Mouse (Mus musculus) cerebellum, adult 11-12 months (tissue): Measurements from ENCODE around the gene Zc3h7a.
A peak's percentile ranks its signal among the peaks of the same experiment; 100 is the strongest.
"Not testable (repeated sequence)": the region's sequence is repeated elsewhere in the genome, so short reads cannot be mapped to it uniquely, and the experiment has no call there.

Experiments used
- DNase-seq: peaks from one replicate; pipeline ENCODE4 v3.0.0; 2022

Gene Zc3h7a

GRCm38 (mm10) chr16:11176208-11176883, at the start of gene Zc3h7a:
Zc3h7a (minus strand) TSS chr16:11176393.
- peak; percentile 91 for DNase-seq

DNA sequence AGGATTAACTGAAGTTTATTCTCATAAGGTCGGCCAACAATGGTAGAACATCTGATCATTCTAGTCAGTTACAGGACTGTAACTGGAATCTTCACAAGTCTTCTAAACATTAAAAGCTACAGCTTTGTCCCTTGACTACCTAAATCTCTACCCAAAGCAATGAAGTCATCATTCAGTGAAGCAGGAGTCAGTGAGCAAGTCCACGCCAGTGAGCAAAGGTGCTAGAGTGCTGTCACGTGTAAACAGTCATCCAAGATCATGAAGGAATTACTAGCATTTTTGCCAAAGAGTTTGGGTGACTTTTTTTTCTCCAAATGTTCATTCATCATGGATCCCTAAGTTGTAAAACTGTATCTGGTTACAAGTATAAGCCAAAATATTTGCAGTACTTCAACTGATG, 41.6 kb upstream of the Zc3h7a start:
- DNase-seq: no peak

DNA sequence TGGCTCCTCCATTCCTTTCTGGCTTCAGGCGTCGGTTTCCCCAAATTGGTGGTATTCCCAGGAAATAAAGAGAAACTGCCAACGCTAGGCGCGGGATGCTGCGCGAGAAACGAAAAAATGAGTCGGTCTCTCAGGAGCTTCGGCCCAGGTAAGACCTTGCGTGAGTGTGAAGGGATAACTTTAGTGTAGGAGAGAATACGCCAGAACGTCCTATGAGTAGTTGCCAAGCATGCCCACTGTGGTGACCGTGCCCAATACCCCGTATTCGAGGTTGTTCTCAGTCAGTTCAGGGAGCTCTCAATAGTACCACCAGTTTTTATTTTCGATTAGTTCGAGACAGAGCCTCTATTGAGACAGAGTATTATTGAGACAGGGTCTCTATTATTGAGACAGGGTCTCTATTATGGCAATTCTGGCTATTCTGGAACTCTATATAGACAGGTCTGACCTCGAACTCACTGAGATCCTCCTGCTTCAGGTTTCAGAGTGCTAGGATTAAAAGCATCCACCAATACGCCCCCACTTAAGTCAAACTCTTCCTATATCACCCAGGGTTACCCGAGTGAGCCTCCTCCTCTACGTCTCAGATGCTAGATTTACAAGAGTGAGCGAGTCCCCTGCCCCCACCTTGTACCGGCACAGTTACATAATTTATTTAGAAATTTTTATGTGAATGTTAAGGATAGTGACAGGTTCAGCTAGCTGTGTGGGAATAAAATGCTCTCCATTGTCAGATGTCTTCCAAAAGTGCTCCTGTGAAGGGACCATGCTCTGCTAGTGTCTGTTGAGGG, 27.6 kb upstream of the Zc3h7a start:
- DNase-seq: no peak

DNA sequence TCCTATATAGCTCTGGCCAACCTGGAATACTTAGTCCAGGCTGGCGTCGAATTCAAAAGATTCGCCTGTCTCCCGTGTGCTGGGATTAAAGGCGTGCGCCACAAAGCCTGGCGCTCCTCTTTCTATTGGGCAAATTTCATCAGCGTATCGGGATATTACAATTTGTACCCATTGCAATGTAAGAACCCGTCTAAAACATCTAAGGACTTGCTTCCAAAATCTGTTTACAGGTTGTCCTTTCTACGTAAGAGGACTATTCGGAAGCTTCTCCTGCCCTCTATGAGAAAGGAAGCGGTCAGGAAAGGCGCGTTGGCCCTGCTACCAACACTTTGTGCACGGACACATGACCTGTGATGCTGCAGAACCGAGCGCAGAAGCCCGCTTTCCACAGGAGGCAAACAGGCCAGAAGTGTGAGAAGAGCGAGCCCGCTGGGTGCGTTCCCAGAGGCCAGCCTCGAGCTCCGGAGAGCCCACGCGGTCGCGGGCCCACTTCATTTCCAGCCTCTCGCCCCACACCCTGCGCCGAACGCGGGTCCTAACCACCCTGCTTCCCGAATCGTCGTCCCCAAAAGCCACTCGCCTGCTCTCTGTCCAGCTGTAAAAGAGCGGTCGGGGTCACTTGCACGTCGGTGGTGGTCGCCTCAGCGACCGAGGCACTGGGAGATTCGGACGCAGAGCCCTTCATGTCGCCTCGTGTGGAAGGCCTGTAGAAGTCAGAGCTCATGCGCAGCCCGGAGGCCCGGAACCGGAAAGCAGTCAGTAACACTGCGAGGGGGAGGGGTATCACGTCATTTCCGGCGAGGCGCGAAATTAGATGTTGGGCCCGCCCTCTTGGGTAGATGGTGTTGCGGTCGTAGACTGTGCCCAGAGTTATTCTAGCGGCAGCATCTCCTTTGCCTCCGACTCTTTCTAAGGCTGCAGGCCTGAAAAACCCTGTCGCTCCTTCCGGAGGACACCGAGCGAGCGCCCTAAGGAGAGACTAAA, 26.7 kb upstream of the Zc3h7a start, which contains the start of gene Rsl1d1:
Gene Rsl1d1, minus strand, starts transcription at position 761 of the 984 bp plus-strand sequence.
- DNase-seq: peak; percentile 86

DNA sequence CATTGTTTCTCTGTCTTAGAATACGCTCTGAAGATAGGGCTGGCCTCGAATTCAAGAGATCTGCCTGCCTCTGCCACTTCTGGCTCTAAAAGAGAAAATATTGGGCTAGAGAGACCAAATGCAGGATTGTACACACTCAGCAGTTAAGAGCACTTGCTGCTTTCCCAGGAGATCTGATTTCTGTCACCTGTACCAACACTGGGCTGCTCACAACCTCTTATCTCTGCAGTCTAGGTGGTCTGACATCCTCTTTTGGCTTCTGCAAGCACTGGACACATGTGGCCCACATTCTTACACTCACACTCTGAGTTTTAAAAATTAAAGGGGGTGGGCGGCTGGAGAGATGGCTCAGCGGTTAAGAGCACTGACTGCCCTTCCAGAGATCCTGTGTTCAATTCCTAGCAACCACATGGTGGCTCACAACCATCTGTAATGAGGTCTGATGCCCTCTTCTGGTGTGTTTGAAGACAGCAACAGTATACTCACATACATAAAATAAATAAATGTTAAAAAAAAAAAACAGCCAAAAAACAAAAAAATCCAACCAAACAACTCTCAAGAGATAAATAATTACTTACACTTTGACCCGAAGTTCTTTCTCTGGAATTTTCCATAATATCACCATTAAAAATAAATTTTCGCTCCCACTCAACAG, 25.7 kb upstream of the Zc3h7a start:
- DNase-seq: no peak

GRCm38 (mm10) chr16:11200247-11200646, 24.1 kb upstream of the Zc3h7a start:
- DNase-seq: no peak

DNA sequence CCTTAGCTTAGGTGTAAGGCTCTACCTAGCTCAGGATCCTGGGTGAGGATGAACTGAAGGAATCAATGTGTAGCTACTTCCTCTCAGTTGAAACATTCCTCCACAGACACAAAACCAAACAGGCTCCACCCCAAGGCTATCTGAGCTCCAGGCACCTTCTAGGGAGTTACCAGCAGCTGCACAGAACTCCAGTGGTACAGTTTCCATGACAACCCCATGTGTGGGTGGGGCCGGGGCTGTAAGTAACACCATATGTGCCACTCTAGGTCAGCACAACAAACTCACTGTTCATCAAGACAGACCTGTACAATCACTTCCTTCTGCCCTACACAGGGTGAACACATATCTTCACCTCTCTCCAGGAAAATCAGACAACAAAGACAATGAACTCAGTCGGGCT, 22.3 kb upstream of the Zc3h7a start:
- DNase-seq: no peak

GRCm38 (mm10) chr16:11197052-11197451, 20.9 kb upstream of the Zc3h7a start:
- DNase-seq: no peak

- DNase-seq: no peak
Measured at GRCm38 (mm10) chr16:11193231-11193630, 17.0 kb upstream of the Zc3h7a start.

GRCm38 (mm10) chr16:11190150-11190549, 14.0 kb upstream of the Zc3h7a start:
- DNase-seq: peak; percentile 73

GRCm38 (mm10) chr16:11177404-11177803, 1.2 kb upstream of the Zc3h7a start:
- DNase-seq: no peak

- DNase-seq: no peak
Measured at GRCm38 (mm10) chr16:11176884-11177244, 671 bp upstream of the Zc3h7a start.

- peak; percentile 69 for DNase-seq
Measured at GRCm38 (mm10) chr16:11175489-11176207, 545 bp downstream of the Zc3h7a start.

DNA sequence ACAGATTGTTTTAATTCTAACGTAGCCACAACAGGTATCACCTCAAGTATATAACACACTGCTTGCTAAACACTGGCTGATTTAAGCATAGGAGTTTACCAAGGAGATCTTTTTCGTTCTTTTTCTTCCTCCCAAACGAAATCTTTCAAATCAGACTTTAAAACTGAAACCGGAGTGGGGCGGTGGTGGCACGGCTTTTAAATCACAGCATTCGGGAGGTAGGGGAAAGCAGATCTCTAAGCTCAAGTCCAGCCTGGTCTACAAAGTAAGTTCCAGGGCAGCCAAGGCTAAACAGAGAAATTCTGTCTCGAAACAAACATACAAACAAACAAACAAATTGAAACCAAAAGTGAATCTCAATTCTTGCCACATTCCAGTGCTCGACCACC, 1.1 kb downstream of the Zc3h7a start:
- DNase-seq: no peak

GRCm38 (mm10) chr16:11174671-11175081, 1.5 kb downstream of the Zc3h7a start:
- DNase-seq: no peak

- DNase-seq: no peak
Measured at GRCm38 (mm10) chr16:11171679-11172078, 4.5 kb downstream of the Zc3h7a start.

DNA sequence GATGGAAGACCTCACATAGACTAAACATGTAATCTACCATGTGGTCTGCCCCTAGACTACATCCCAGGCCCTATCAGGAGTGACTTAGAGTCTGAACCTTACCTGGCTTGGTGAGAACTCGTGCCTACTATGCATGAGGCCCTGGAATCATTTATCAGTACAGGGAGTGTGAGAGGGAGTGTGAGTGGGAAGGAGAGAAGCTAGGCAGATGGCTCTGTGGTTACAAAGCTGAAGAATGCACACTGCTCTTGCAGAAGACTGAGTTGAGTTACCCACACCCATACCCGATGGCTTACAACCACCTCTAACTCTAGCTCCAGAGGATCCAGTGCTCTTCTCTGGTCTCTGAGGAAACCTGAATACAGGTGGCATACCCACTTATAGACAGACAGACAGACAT, 9.8 kb downstream of the Zc3h7a start:
- DNase-seq: no peak

DNA sequence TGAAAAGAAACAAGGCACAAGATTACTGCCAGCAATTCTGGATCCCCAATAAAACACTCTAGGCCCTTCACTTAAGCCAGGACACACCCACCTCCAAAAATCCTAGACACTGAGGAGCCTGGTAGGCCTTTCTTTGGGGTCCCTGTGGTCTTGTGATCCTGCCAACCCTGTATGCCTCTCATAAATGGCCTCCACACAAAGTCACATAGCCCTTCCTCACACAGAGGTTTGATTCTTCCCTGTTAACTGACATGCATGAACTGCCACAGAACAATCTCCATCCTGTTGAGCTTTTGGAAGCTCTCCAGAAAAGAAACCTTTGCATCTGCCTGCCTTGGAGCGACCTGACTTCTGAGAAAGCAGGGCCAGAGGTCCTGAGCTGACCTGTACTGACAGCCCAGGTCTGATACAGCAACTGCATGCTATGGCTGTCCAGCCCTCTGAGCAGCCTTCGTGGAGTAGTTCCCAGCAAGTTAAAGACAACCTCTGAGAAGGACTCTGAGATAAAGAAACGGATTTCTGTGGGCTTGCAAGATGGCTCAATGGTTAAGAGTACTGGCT, 11.4 kb downstream of the Zc3h7a start:
- no peak for DNase-seq

GRCm38 (mm10) chr16:11157721-11158120, 18.5 kb downstream of the Zc3h7a start:
- DNase-seq: not testable (repeated sequence)

DNA sequence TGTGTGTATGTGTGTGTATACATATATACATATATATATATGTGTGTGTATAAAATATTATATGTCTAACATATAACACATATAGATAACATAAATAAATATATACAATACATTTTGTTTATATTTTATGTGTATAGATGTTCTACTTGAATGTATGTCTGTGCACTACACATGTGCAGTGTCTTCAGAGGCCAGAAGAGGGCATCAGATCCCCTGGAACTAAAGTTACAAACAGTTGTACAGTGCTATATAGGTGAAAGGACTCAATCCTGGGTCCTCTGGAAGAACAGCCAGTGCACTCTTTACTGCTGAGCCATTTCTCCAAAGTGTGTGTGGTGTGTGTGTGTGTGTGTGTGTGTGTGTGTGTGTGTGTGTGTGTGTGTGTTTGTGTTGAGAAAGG, 21.7 kb downstream of the Zc3h7a start:
- DNase-seq: no peak

GRCm38 (mm10) chr16:11143706-11144483, 32.3 kb downstream of the Zc3h7a start:
- DNase-seq: peak; percentile 98
